Mouse (Mus musculus): ENCODE results near the gene Megf8.

- no peak for TF ChIP-seq CHD2 (IDR thresholded peaks at IDR 0.05; ENCODE audit: low read depth, low read length)
- TF ChIP-seq MAFK (IDR thresholded peaks at IDR 0.05; ENCODE audit: insufficient read depth, low read depth, low read length), result no peak
- no peak for TF ChIP-seq ZC3H11A (IDR thresholded peaks at IDR 0.05; ENCODE audit: borderline replicate concordance, low read depth, low read length)
- TF ChIP-seq ZNF384 (IDR thresholded peaks at IDR 0.05; ENCODE audit: low read depth, low read length), result no peak
Measured at GRCm38 (mm10) chr7:25306614-25306996, 10.4 kb upstream of the Megf8 start.
